Mouse (Mus musculus) erythroblast, embryonic 14.5 days (primary cell): ENCODE data around the gene Fam199x.

ENCODE experiments used
- GATA1 ChIP-seq: IDR thresholded peaks from 2 replicates; pipeline ENCODE4 v1.6.1; 2012; ENCODE audit warnings: low read length, inconsistent platforms, mixed read lengths
- TAL1 ChIP-seq: IDR thresholded peaks from 3 replicates; pipeline ENCODE4 v1.6.1; 2012; ENCODE audit warnings: low read length, inconsistent platforms, mixed read lengths

- TF ChIP-seq GATA1 (no peak), TAL1 (no peak)
Observed at GRCm38 (mm10) chrX:137121718-137122117, 72.3 kb downstream of the Fam199x start, which contains the start of gene Esx1.
